Mouse (Mus musculus): ENCODE data around the gene Nfic. TPM values are rescaled to one million over a fixed set of nuclear protein-coding genes. Genes with fewer than 3 reads are reported as not detected.

The Nfic gene
- total RNA-seq, 4 experiments from 2014 or later, result 52.8 to 61.6 (median 58.7) TPM

GRCm38 (mm10) chr10:81430831-81431525 lies 24.5 kb downstream of the Nfic start:
- peak; percentile 50 to 67 for DNase-seq (ENCODE audit: low spot score in 2 of 2)

GRCm38 (mm10) chr10:81430141-81430830 lies 25.1 kb downstream of the Nfic start:
- peak; percentile 58 to 75 for DNase-seq (ENCODE audit: low spot score in 2 of 2)

GRCm38 (mm10) chr10:81429605-81430061 lies 25.8 kb downstream of the Nfic start:
- DNase-seq (ENCODE audit: low spot score in 2 of 2), result peak; percentile 55 to 73

- peak in 1 of 2 experiments; percentile 8 for DNase-seq (ENCODE audit: low spot score in 2 of 2)
These were observed 26.3 kb downstream of the Nfic start for GRCm38 (mm10) chr10:81429092-81429491.

- peak in 1 of 2 experiments; percentile 4 for DNase-seq (ENCODE audit: low spot score in 2 of 2)
These were observed 26.9 kb downstream of the Nfic start for GRCm38 (mm10) chr10:81428507-81428870.

- DNase-seq (ENCODE audit: low spot score in 2 of 2), result peak; percentile 13 to 15
These were observed 27.5 kb downstream of the Nfic start for GRCm38 (mm10) chr10:81427804-81428506.

- DNase-seq (ENCODE audit: low spot score in 2 of 2), result peak in 1 of 2 experiments; percentile 7
These were observed 28.1 kb downstream of the Nfic start for GRCm38 (mm10) chr10:81427327-81427726.

- DNase-seq (ENCODE audit: low spot score in 2 of 2), result peak; percentile 32 to 44
These were observed 28.5 kb downstream of the Nfic start for GRCm38 (mm10) chr10:81426897-81427296.

- peak; percentile 6 to 9 for DNase-seq (ENCODE audit: low spot score in 2 of 2)
These were observed 29.3 kb downstream of the Nfic start for GRCm38 (mm10) chr10:81426081-81426671.

- peak; percentile 11 to 32 for DNase-seq (ENCODE audit: low spot score in 2 of 2)
These were observed 30.1 kb downstream of the Nfic start for GRCm38 (mm10) chr10:81425236-81425850.

GRCm38 (mm10) chr10:81424246-81425051 lies 31.0 kb downstream of the Nfic start:
- peak; percentile 8 to 16 for DNase-seq (ENCODE audit: low spot score in 2 of 2)

- DNase-seq (ENCODE audit: low spot score in 2 of 2), result no peak
These were observed 31.8 kb downstream of the Nfic start for GRCm38 (mm10) chr10:81423476-81424245.

- DNase-seq (ENCODE audit: low spot score in 2 of 2), result peak in 1 of 2 experiments; percentile 8
These were observed 32.7 kb downstream of the Nfic start for GRCm38 (mm10) chr10:81422661-81423217.

- peak; percentile 2 to 5 for DNase-seq (ENCODE audit: low spot score in 2 of 2)
These were observed 33.2 kb downstream of the Nfic start for GRCm38 (mm10) chr10:81422191-81422590.

GRCm38 (mm10) chr10:81421797-81422100 lies 33.7 kb downstream of the Nfic start:
- DNase-seq (ENCODE audit: low spot score in 2 of 2), result no peak

- no peak for DNase-seq (ENCODE audit: low spot score in 2 of 2)
These were observed 34.2 kb downstream of the Nfic start for GRCm38 (mm10) chr10:81421041-81421796.

GRCm38 (mm10) chr10:81420191-81420767 lies 35.2 kb downstream of the Nfic start:
- no peak for DNase-seq (ENCODE audit: low spot score in 2 of 2)
